Mouse (Mus musculus) brain, embryonic 14.5 days (tissue): ENCODE data around the gene Fggy.

ENCODE experiments used
- CTCF ChIP-seq: fragments of 200-500 bp; IDR thresholded peaks from 2 replicates; pipeline ENCODE4 v1.5.1; 2012; ENCODE audit warnings: inconsistent platforms, mild to moderate bottlenecking, moderate library complexity, borderline replicate concordance; ENCODE audit not compliant: insufficient read depth, insufficient read length; ENCODE audit errors: extremely low read depth
- POLR2A ChIP-seq: fragments of 200-500 bp; IDR thresholded peaks from 2 replicates; pipeline ENCODE4 v1.6.1; 2012; ENCODE audit warnings: mild to moderate bottlenecking, inconsistent platforms, borderline replicate concordance; ENCODE audit not compliant: poor library complexity, insufficient read depth, insufficient read length, severe bottlenecking; ENCODE audit errors: extremely low read depth

DNA sequence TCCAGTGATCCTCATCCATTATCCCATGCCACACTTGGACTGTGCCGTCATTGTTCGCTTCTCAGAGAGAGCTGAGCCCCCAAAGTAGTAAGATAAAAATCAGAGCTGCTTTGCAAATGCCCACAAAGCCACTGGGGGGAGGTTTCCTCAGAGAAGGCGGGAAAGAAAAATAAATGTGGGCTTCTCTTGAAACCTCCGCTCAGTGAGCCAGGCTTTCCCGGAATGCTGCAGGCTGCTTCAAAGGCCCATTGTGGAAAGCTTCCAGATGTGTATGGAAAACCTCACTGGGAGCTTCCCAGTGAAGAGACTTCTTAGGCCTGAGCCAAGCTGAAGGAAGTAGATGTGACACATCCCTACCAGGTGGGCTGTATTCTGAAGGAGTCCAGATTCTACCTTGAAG is 339.3 kb downstream of the Fggy start:
- TF ChIP-seq CTCF, result no peak
- no peak for TF ChIP-seq POLR2A
